Mouse (Mus musculus): ENCODE measurements at regions not wholly inside any gene's neighbourhood (a gene's known extent, or its start where the extent isn't known, plus 50 kb on each side); places are given as distances from the start of the nearest gene placed in this dataset.

DNA sequence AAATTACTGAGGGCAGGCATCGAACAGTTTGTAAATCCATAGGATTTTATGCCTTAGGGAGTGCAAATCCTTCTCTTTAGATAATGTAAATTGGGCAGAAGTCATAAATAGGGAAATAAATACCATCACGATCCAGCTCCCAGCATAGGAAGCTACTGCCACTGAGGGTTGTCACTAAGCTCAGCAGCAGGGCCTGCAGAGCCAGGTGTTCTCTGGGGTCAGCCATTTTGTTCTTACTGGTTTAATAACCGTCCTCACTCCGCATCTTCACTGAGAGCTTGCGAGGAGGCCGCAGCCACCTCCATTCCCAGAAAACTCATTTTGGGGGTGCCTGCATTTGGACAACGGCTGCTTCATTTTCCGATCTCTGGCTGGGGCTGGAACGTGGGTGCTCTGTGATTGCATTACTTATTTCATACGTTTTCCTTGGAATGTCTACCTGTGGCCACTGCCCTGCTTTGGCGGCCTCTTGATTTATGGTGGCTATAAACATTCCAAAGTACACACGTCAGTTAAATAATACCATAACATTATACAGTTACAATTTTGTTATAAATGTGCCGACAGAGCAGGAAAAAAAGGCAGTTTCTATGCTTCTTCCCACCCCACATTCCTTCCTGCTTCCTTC is 97.9 kb upstream of the Stx16 start:
- H3K27ac ChIP-seq = no peak overlapping the region
- no peak overlapping the region for H3K4me3 ChIP-seq
- WGBS = 84% methylated on average over 13 of the region's 13 CpGs
- DNase-seq (ENCODE audit: low spot score) = peak; percentile 2
- H3K9me3 ChIP-seq = peaks cover 16% of the 10 kb centered on the region
- no peaks in the 10 kb centered on the region for H3K36me3 ChIP-seq
- H3K4me1 ChIP-seq (replicated peaks) = peaks cover 14% of the 10 kb centered on the region
- no peaks in the 10 kb centered on the region for H3K27me3 ChIP-seq (ENCODE audit: insufficient read depth, poor library complexity, severe bottlenecking)

GRCm38 (mm10) chr2:173981036-173981435 is 95.1 kb upstream of the Stx16 start:
- H3K4me1 ChIP-seq (replicated peaks) = peaks cover 14% of the 10 kb centered on the region
- WGBS = 87% methylated on average over 9 of the region's 9 CpGs
- peak; percentile 1 for DNase-seq (ENCODE audit: low spot score)
- H3K9me3 ChIP-seq = no peaks in the 10 kb centered on the region
- H3K4me3 ChIP-seq = no peak overlapping the region
- no peaks in the 10 kb centered on the region for H3K36me3 ChIP-seq
- H3K27ac ChIP-seq = no peak overlapping the region
- H3K27me3 ChIP-seq (ENCODE audit: insufficient read depth, poor library complexity, severe bottlenecking) = no peaks in the 10 kb centered on the region

- WGBS = 90% methylated on average over 7 of the region's 7 CpGs
- Histone ChIP-seq H3K27ac (0 out of 2 replicates have a peak overlapping the region, but pooled peaks have one; percentile 23), H3K4me1 (replicated peaks) (peaks cover 27% of the 10 kb centered on the region), H3K36me3 (no peaks in the 10 kb centered on the region), H3K27me3 (ENCODE audit: insufficient read depth, poor library complexity, severe bottlenecking) (no peaks in the 10 kb centered on the region), H3K9me3 (no peaks in the 10 kb centered on the region), H3K4me3 (no peak overlapping the region)
- peak; percentile 1 for DNase-seq (ENCODE audit: low spot score)
Measured at GRCm38 (mm10) chr2:173987516-173987915, 88.6 kb upstream of the Stx16 start.

DNA sequence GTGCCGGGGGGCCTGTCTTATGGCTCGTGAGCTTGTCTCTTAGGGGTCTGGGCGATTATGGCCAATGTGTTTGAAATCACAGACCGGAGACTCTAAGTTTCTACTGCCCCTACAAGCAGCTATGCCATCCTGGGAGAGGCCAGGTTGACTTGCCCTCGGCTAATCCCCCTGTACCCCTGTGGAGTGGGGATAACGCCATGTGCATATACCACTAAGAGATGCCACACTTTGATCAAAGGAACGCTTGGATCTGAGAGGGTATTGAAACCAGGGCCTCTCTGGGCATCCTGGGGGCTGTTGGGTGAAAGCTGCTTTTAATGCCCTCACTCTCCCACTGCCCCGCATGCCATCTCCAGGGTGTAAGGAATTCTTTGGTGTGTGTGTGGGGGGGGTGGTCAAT is 88.2 kb upstream of the Stx16 start:
- Histone ChIP-seq H3K27me3 (ENCODE audit: insufficient read depth, poor library complexity, severe bottlenecking) (no peaks in the 10 kb centered on the region), H3K36me3 (no peaks in the 10 kb centered on the region), H3K4me3 (no peak overlapping the region), H3K9me3 (no peaks in the 10 kb centered on the region), H3K4me1 (replicated peaks) (peaks cover 27% of the 10 kb centered on the region), H3K27ac (0 out of 2 replicates have a peak overlapping the region, but pooled peaks have one; percentile 23)
- WGBS = 91% methylated on average over 8 of the region's 8 CpGs
- DNase-seq (ENCODE audit: low spot score) = no peak

DNA sequence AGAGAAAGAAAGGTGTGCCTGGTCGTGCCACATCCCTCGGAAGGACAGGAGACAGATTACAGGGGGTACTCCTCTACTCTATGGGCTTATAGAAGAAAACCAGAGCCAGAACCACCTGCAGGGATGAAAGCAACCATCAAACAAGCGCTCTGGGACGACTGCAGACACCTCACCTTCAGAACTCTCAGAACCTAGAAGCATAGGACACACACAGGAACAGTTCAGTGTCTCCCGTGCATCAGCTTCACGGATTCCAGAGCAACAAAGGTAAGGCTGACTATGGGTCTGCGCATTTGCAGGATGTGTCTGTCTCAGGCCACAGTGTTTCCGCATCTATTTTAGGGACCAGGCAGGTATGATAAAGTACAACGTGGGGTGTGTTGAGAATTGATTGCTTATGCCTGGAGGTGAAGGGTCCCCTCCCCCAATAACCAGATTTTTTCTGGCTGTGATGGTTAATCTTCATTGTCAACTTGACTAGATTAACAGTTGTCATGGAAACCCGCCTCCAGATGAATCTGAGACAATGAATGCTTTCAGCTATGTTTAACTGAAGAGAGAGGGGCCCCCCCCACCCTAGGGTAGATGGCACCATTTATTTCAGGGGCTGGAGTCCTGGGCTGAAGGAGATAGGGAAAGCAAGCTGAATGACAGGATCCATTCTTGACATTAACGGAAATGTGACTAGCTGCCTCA is 87.3 kb upstream of the Stx16 start:
- no peaks in the 10 kb centered on the region for H3K27me3 ChIP-seq (ENCODE audit: insufficient read depth, poor library complexity, severe bottlenecking)
- DNase-seq (ENCODE audit: low spot score) = no peak
- no peaks in the 10 kb centered on the region for H3K36me3 ChIP-seq
- no peak overlapping the region for H3K4me3 ChIP-seq
- H3K9me3 ChIP-seq = no peaks in the 10 kb centered on the region
- H3K4me1 ChIP-seq (replicated peaks) = peaks cover 34% of the 10 kb centered on the region
- no peak overlapping the region for H3K27ac ChIP-seq
- 82% methylated on average over 11 of the region's 11 CpGs for WGBS

DNA sequence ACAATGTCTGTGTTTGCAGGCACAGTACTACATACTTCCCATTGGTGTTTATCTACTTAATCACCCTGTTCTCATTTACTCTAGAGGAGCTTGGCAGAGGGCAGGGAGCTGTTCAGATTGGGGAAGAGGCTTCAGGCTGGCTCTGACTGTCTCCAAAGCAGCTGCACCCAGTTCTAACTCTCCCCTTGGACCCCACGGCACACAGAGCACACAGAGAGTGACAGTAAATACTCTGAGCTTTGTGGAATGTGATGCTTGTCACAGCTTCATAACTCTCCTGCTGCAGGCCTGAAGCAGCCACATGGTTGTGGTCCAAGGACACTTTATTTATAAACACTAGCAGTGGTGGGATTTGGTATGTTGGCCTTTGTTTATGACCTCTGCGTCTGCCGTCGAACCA is 85.4 kb upstream of the Stx16 start:
- H3K36me3 ChIP-seq = no peaks in the 10 kb centered on the region
- H3K4me1 ChIP-seq (replicated peaks) = peaks cover 50% of the 10 kb centered on the region
- 89% methylated on average over 4 of the region's 4 CpGs for WGBS
- H3K27me3 ChIP-seq (ENCODE audit: insufficient read depth, poor library complexity, severe bottlenecking) = no peaks in the 10 kb centered on the region
- no peak overlapping the region for H3K27ac ChIP-seq
- no peaks in the 10 kb centered on the region for H3K9me3 ChIP-seq
- H3K4me3 ChIP-seq = no peak overlapping the region
- no peak for DNase-seq (ENCODE audit: low spot score)

DNA sequence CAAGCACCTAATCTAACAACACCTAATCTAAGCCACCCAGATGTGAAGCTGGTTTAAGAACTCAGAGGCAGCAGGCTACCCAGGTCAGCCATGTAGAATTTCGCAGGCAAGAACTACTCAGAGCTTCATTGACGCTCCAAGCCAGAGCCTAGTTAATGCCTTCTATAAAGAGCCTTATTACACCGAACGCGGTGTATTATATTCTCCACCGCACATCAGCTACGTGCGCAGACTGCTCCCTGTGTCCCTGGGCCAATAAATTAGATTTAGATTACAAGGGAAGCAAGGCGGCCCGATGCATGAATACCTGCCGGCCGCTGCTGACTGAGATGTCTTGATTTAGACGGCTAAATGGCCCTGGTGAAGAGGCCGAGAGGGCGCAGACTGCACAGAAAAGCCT is 84.7 kb upstream of the Stx16 start:
- 86% methylated on average over 15 of the region's 15 CpGs for WGBS
- Histone ChIP-seq H3K27ac (peak overlapping the region; percentile 70), H3K9me3 (no peaks in the 10 kb centered on the region), H3K4me1 (replicated peaks) (peaks cover 50% of the 10 kb centered on the region), H3K4me3 (no peak overlapping the region), H3K27me3 (ENCODE audit: insufficient read depth, poor library complexity, severe bottlenecking) (no peaks in the 10 kb centered on the region), H3K36me3 (no peaks in the 10 kb centered on the region)
- no peak for DNase-seq (ENCODE audit: low spot score)

DNA sequence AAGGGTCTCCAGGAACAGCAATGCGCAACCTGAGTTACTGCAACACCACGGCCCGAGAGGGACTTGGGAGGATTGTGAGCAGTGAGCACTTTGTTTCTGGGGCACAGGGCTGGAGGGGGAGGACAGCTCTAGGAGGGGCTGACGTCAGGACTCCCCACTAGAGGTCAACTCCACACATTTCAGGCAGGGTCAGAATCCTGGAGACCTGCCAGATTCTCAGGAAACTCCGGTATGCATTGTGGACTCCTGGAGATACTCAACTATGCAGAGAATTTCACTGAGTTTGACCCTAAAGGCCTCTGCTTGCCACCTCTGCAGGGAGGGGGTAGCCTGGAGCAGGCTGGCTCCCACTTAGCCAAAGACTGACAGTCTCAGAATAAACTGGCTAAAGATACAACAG is 84.1 kb upstream of the Stx16 start:
- DNase-seq (ENCODE audit: low spot score) = peak; percentile 67
- peaks cover 50% of the 10 kb centered on the region for H3K4me1 ChIP-seq (replicated peaks)
- H3K27me3 ChIP-seq (ENCODE audit: insufficient read depth, poor library complexity, severe bottlenecking) = no peaks in the 10 kb centered on the region
- H3K36me3 ChIP-seq = no peaks in the 10 kb centered on the region
- H3K27ac ChIP-seq = peak overlapping the region; percentile 70
- H3K4me3 ChIP-seq = no peak overlapping the region
- 24% methylated on average over 5 of the region's 5 CpGs for WGBS
- H3K9me3 ChIP-seq = no peaks in the 10 kb centered on the region

- Histone ChIP-seq H3K27me3 (ENCODE audit: insufficient read depth, poor library complexity, severe bottlenecking) (no peaks in the 10 kb centered on the region), H3K4me3 (no peak overlapping the region), H3K9me3 (no peaks in the 10 kb centered on the region), H3K4me1 (replicated peaks) (peaks cover 46% of the 10 kb centered on the region), H3K27ac (peak overlapping the region; percentile 75), H3K36me3 (no peaks in the 10 kb centered on the region)
- no peak for DNase-seq (ENCODE audit: low spot score)
- WGBS = 81% methylated on average over 5 of the region's 5 CpGs
Measured at GRCm38 (mm10) chr2:173993431-173993955, 82.6 kb upstream of the Stx16 start.

GRCm38 (mm10) chr2:173994301-173995073 is 81.6 kb upstream of the Stx16 start:
- Histone ChIP-seq H3K4me3 (no peak overlapping the region), H3K27me3 (ENCODE audit: insufficient read depth, poor library complexity, severe bottlenecking) (no peaks in the 10 kb centered on the region), H3K4me1 (replicated peaks) (peaks cover 38% of the 10 kb centered on the region), H3K9me3 (no peaks in the 10 kb centered on the region), H3K27ac (peak overlapping the region; percentile 75), H3K36me3 (no peaks in the 10 kb centered on the region)
- 47% methylated on average over 13 of the region's 13 CpGs for WGBS
- DNase-seq (ENCODE audit: low spot score) = no peak

- H3K4me1 ChIP-seq (replicated peaks) = peaks cover 22% of the 10 kb centered on the region
- H3K27me3 ChIP-seq (ENCODE audit: insufficient read depth, poor library complexity, severe bottlenecking) = no peaks in the 10 kb centered on the region
- DNase-seq (ENCODE audit: low spot score) = no peak
- WGBS = 89% methylated on average over 8 of the region's 8 CpGs
- H3K27ac ChIP-seq = no peak overlapping the region
- no peaks in the 10 kb centered on the region for H3K36me3 ChIP-seq
- H3K4me3 ChIP-seq = no peak overlapping the region
- peaks cover 17% of the 10 kb centered on the region for H3K9me3 ChIP-seq
Measured at GRCm38 (mm10) chr2:174004666-174005065, 71.4 kb upstream of the Stx16 start.

DNA sequence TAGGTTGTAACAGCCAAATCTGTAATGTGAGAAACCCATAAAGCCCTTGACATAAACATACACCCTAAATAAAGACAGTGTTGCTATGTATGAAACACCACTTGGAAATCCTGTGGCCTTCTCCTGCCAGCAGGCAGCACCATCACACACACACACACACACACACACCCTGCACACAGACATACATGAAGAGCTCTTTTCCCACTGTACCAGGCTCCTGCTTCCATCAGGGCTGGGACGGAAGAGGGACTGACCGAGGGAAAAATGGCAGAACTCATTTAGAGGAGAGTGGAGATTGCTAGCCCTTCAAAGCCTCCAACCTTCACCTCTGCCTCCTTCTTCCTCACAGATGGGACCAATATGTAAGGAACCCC is 68.1 kb upstream of the Stx16 start:
- DNase-seq (ENCODE audit: low spot score) = peak; percentile 29
- 47% methylated on average over 2 of the region's 2 CpGs for WGBS
- no peak overlapping the region for H3K4me3 ChIP-seq
- peaks cover 34% of the 10 kb centered on the region for H3K4me1 ChIP-seq (replicated peaks)
- no peaks in the 10 kb centered on the region for H3K36me3 ChIP-seq
- H3K27ac ChIP-seq = peak overlapping the region; percentile 84
- H3K27me3 ChIP-seq (ENCODE audit: insufficient read depth, poor library complexity, severe bottlenecking) = no peaks in the 10 kb centered on the region
- peaks cover 14% of the 10 kb centered on the region for H3K9me3 ChIP-seq

Data from hindbrain, embryonic 10.5 days (tissue).